15 mouse cellular contexts compared by ENCODE assay signal in the genomic region with DNA sequence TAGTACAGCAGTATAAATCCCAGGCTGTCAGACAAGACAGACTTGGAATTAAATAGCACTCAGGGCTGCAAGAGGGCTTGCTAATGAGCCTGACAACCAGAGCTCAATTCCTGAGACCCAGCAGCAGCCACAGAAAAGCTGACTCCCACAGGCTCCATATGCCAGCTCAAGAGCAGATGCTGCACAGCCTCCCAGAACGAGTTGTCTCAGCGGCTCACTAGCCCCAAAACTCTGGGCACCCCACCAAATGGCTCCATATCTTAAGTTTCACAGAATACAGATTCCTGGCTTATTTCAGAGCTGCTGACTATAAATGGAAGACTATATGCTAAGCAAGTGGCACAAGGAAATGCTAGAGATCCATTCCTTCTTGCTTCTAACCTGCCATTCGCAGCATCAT. TPM values are rescaled to one million over a fixed set of nuclear protein-coding genes. Genes with fewer than 3 reads are reported as not detected.
DNase-seq lines count a peak whose midpoint lies in the region; ATAC-seq lines count a peak whose summit lies in the region.
"Had no signal": no experiment of that assay in that cellular context is flagged by ENCODE, and none has a peak within 500 bp of the region (broad histone marks: within the 10 kb centered on the region; RNA-seq: fewer than 3 reads in every experiment).

No protein-coding gene starts in this region.

- peak; percentile 75 for DNase-seq in left cerebral cortex, adult 11 months (ENCODE audit: low spot score)
- DNase-seq in left cerebral cortex, postnatal 4 days: no peak
- peak; percentile 94 for DNase-seq in layer of hippocampus, adult 9-11 months
- peak; percentile 84 to 98 for DNase-seq in left cerebral cortex, postnatal 25 days (ENCODE audit: low spot score in 2 of 2)
- DNase-seq in retina, embryonic 14.5 days (ENCODE audit: low spot score): no peak
- no peak for DNase-seq in spleen, adult 12 weeks (ENCODE audit: low spot score)
- DNase-seq in lung, postnatal 25 days (ENCODE audit: low spot score): no peak
- DNase-seq: cerebellum, adult 8-10 months; heart, postnatal 4 days; kidney, postnatal 25 days; liver, embryonic 13.5 days; lung, postnatal 10 days; thymus, postnatal 25 days had no signal

- intact Hi-C loops in left cerebral cortex, postnatal 4 days (cut with DNase I): no loop called here
- intact Hi-C loops in left cerebral cortex, postnatal 25 days (cut with DNase I): no loop called here

- no peak for ATAC-seq in megakaryocyte, adult 5-6 weeks (ENCODE audit: poor library complexity, severe bottlenecking)
- ATAC-seq: inflammation-experienced regulatory T-cells, adult 6 months had no signal

RNA-seq across cellular contexts. Expression of gene H2afj, which starts 9.5 kb away (rescaled TPM):
- 10 to 100 TPM; 49.9 to 51.7 TPM for total RNA-seq in left cerebral cortex, postnatal 4 days (2021)
- total RNA-seq in left cerebral cortex, postnatal 25 days (2021): 10 to 100 TPM; 56.9 to 66.7 TPM
- total RNA-seq in megakaryocyte, adult 5-6 weeks (2015): 45.2 and 62.1 TPM in 2 replicates
- 40.5 and 48.4 TPM in 2 replicates for total RNA-seq in megakaryocyte, adult 5-6 weeks (2017)

RNA-seq across cellular contexts. Expression of gene BC049715, which starts 9.9 kb away (rescaled TPM):
- 1 to 10 TPM; 2.0 to 2.6 TPM for total RNA-seq in left cerebral cortex, postnatal 4 days (2021)
- total RNA-seq in left cerebral cortex, postnatal 25 days (2021): 1 to 10 TPM; 1.9 to 2.8 TPM
- total RNA-seq in megakaryocyte, adult 5-6 weeks (2015): 0.45 and 1.0 TPM in 2 replicates
- total RNA-seq in megakaryocyte, adult 5-6 weeks (2017): 1.1 and 1.3 TPM in 2 replicates

RNA-seq across cellular contexts. Expression of gene Wbp11, which starts 10.5 kb away (rescaled TPM):
- 100 to 1,000 TPM in 1 of 2 experiments, 10 to 100 TPM in 1; 97.6 to 104 TPM for total RNA-seq in left cerebral cortex, postnatal 4 days (2021)
- total RNA-seq in left cerebral cortex, postnatal 25 days (2021): 100 to 1,000 TPM; 124 to 125 TPM
- 70.9 and 71.0 TPM in 2 replicates for total RNA-seq in megakaryocyte, adult 5-6 weeks (2015)
- 35.1 and 42.6 TPM in 2 replicates for total RNA-seq in megakaryocyte, adult 5-6 weeks (2017)

RNA-seq across cellular contexts. Expression of gene Hist4h4, which starts 13.3 kb away (rescaled TPM):
- total RNA-seq in left cerebral cortex, postnatal 4 days (2021): 10 to 100 TPM; 21.6 to 22.7 TPM
- 10 to 100 TPM in 1 of 2 experiments, 1 to 10 TPM in 1; 7.8 to 10.6 TPM for total RNA-seq in left cerebral cortex, postnatal 25 days (2021)
- total RNA-seq in megakaryocyte, adult 5-6 weeks (2015): 17.5 and 18.6 TPM in 2 replicates
- total RNA-seq in megakaryocyte, adult 5-6 weeks (2017): 27.1 and 30.5 TPM in 2 replicates

RNA-seq across cellular contexts. Expression of gene Smco3, which starts 17.7 kb away (rescaled TPM):
- total RNA-seq in left cerebral cortex, postnatal 4 days (2021): 1 to 10 TPM; 2.3 to 3.2 TPM
- total RNA-seq in left cerebral cortex, postnatal 25 days (2021): 1 to 10 TPM; 4.4 to 5.0 TPM
- 0.21 and 0.51 TPM in 2 replicates for total RNA-seq in megakaryocyte, adult 5-6 weeks (2015)
- total RNA-seq in megakaryocyte, adult 5-6 weeks (2017): 0.26 and 0.49 TPM in 2 replicates

Comparison
In these comparisons a context has a peak if more than half of its experiments do, and no peak if none do; other contexts are left out.
1. DNase-seq: peak in left cerebral cortex, adult 11 months (single experiment), layer of hippocampus, adult 9-11 months (single experiment) and left cerebral cortex, postnatal 25 days (2 of 2); none in left cerebral cortex, postnatal 4 days (single experiment), retina, embryonic 14.5 days (single experiment), spleen, adult 12 weeks (single experiment) and lung, postnatal 25 days (single experiment).